Mouse (Mus musculus) olfactory bulb, adult 2 months (tissue): ENCODE results near the gene Nabp2. TPM values are rescaled to one million over a fixed set of nuclear protein-coding genes. Genes with fewer than 3 reads are reported as not detected.
A peak's percentile ranks its signal among the peaks of the same experiment; 100 is the strongest.

Experiments used
- H3K27ac ChIP-seq: fragments of 200-500 bp; 2 replicates; pipeline ENCODE4 v1.5.1; 2012; ENCODE audit warnings: low read depth, low read length; ENCODE audit not compliant: insufficient read depth
- H3K4me1 ChIP-seq: fragments of 200-500 bp; 2 replicates; pipeline ENCODE4 v1.6.1; 2012; ENCODE audit warnings: low read length; ENCODE audit not compliant: control insufficient read depth, insufficient read depth
- H3K4me3 ChIP-seq: fragments of 200-500 bp; 2 replicates; pipeline ENCODE4 v1.5.1; 2012; ENCODE audit warnings: mild to moderate bottlenecking, low read depth, low read length, moderate library complexity; ENCODE audit not compliant: insufficient read depth
- CTCF ChIP-seq: fragments of 200-500 bp; IDR thresholded peaks from 2 replicates; pipeline ENCODE4 v1.5.1; 2012; ENCODE audit warnings: low read depth, mild to moderate bottlenecking, low read length, moderate library complexity; ENCODE audit not compliant: insufficient read depth
- POLR2A ChIP-seq: fragments of 200-500 bp; IDR thresholded peaks from 2 replicates; pipeline ENCODE4 v1.6.1; 2012; ENCODE audit warnings: mild to moderate bottlenecking, low read depth, low read length, moderate library complexity; ENCODE audit not compliant: insufficient read depth
- WGBS: fragments of 180-500 bp; shearing (Covaris S2); methylation state at CpG from one replicate; pipeline ENCODE4 v1.1.7; 2018; 5-methylcytosine and 5-hydroxymethylcytosine counted together
- polyA plus RNA-seq: library from polyadenylated mRNA; stranded (reverse); fragments of >200 nt; gene quantifications from 2 replicates; pipeline ENCODE4 v1.2.4, GENCODE M21; 2012; ENCODE audit warnings: low replicate concordance; ENCODE audit not compliant: missing spikeins, insufficient read depth, insufficient read length

Gene Nabp2
- polyA plus RNA-seq, 1 experiment: not detected

- TF ChIP-seq CTCF (no peak), POLR2A (no peak)
- Histone ChIP-seq H3K4me3 (no peak overlapping the region), H3K4me1 (no peaks in the 10 kb centered on the region), H3K27ac (no peak overlapping the region)
- WGBS: 77% methylated on average over 6 of the region's 6 CpGs
Measured at GRCm38 (mm10) chr10:128451014-128451413, 39.7 kb upstream of the Nabp2 start.

DNA sequence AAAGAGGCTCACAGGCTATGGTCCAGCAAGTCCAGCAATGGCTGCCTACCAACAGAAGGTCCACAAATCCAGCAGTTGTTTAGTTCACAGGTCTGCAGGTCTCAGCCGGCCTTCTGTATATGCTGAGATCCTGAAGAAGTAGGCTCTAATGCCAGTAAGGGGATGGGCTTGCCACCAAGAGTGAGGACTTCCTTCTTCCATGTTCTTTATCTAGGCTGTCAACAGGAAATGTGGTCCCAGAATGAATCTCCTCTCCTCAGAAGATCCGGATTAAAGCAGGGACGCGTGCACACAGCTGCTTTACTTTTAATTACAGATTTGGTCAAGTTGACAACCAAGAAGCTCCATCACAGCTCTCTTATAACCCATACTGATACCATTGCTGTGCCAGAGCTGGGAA lies 34.1 kb upstream of the Nabp2 start:
- H3K27ac ChIP-seq: no peak overlapping the region
- WGBS: 53% methylated on average over 4 of the region's 4 CpGs
- no peak overlapping the region for H3K4me3 ChIP-seq
- H3K4me1 ChIP-seq: no peaks in the 10 kb centered on the region
- no peak for TF ChIP-seq POLR2A
- no peak for TF ChIP-seq CTCF

DNA sequence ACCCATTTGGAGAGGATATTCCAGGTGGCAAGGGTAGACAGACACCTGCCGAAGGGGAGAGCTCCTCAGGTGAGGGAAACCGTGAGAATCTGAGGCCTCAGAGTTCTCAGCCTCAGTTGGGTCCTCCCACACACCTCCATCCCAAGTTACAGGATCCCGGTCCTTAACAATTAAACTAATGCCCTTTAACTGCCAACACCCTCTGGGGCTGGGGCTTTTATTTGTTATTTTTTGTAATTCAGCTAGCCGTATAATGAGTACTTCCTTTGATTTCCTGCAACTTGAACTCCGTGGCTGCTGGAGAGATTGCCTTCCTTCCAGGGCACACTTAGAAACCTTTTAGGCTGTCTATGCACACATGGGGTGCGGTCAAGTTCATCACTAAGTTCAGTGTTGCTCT lies 33.1 kb upstream of the Nabp2 start:
- Histone ChIP-seq H3K4me3 (no peak overlapping the region), H3K4me1 (peaks cover 1% of the 10 kb centered on the region; the same call in 1 of the 2 replicates), H3K27ac (no peak overlapping the region)
- 49% methylated on average over 6 of the region's 6 CpGs for WGBS
- TF ChIP-seq POLR2A: no peak
- TF ChIP-seq CTCF: no peak

DNA sequence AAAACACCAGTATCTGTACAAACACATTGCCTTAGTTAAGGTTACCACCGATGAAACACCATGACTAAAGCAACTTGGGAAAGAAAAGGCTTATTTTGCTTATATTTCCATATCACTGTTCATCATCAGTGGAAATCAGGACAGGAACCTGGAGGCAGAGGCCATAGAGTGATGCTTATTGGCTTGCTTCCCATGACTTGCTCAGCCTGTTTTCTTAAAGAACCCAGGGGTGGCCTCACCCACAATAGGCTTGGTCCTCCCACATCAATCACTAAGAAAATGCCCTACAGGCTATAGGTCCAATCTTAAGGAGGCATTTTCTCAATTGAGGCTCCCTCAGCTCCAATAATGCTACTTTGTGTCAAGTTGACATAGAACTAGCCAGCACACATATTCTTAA lies 31.4 kb upstream of the Nabp2 start:
- TF ChIP-seq POLR2A: no peak
- Histone ChIP-seq H3K27ac (no peak overlapping the region), H3K4me1 (peaks cover 14% of the 10 kb centered on the region), H3K4me3 (no peak overlapping the region)
- 56% methylated on average over 1 of the region's 1 CpGs for WGBS

- no peak overlapping the region for H3K4me3 ChIP-seq
- TF ChIP-seq CTCF (no peak), POLR2A (no peak)
- no peak overlapping the region; the same call in 1 of the 2 replicates for H3K27ac ChIP-seq
- peaks cover 14% of the 10 kb centered on the region for H3K4me1 ChIP-seq
- 71% methylated on average over 10 of the region's 10 CpGs for WGBS
Measured at GRCm38 (mm10) chr10:128441324-128442119, 30.2 kb upstream of the Nabp2 start.

GRCm38 (mm10) chr10:128440407-128440806 lies 29.1 kb upstream of the Nabp2 start:
- Histone ChIP-seq H3K27ac (no peak overlapping the region), H3K4me3 (no peak overlapping the region), H3K4me1 (peaks cover 15% of the 10 kb centered on the region)
- TF ChIP-seq POLR2A: no peak
- TF ChIP-seq CTCF: no peak
- WGBS: 41% methylated on average over 10 of the region's 10 CpGs

- WGBS: 40% methylated on average over 10 of the region's 10 CpGs
- H3K4me3 ChIP-seq: no peak overlapping the region
- no peak for TF ChIP-seq POLR2A
- no peak for TF ChIP-seq CTCF
- peaks cover 19% of the 10 kb centered on the region for H3K4me1 ChIP-seq
- peak overlapping the region; percentile 42 for H3K27ac ChIP-seq
Measured at GRCm38 (mm10) chr10:128438675-128439279, 27.5 kb upstream of the Nabp2 start.

- WGBS: 78% methylated on average over 8 of the region's 8 CpGs
- TF ChIP-seq CTCF (no peak), POLR2A (no peak)
- Histone ChIP-seq H3K4me3 (no peak overlapping the region), H3K27ac (no peak overlapping the region), H3K4me1 (peaks cover 19% of the 10 kb centered on the region)
Measured at GRCm38 (mm10) chr10:128436376-128436775, 25.1 kb upstream of the Nabp2 start.

DNA sequence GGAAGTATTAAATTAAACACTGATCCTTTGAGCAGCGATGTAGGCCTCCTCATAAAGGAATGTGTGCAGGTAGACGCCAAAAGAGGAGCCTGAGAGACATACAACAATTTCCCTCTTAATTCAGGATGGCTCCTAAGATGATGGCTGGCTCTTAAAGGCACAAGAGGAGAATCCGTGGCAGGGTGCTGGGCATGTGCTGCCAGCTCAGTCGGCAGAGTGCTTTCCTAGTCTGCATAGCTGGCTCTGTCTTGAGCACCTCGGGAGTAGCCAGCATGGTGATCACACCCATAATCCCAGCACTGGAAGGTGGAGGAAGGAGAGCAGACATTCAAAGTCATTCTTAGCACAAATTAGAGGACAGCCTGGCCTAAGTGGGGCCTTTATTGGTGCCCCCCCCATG lies 24.6 kb upstream of the Nabp2 start:
- Histone ChIP-seq H3K4me1 (peaks cover 19% of the 10 kb centered on the region), H3K4me3 (no peak overlapping the region), H3K27ac (no peak overlapping the region)
- 70% methylated on average over 5 of the region's 5 CpGs for WGBS
- TF ChIP-seq POLR2A (no peak), CTCF (no peak)
